ENCODE assay signal across 8 mouse cellular contexts in genomic region chr19:42519760-42520159, GRCm38 (mm10). TPM values are rescaled to one million over a fixed set of nuclear protein-coding genes. Genes with fewer than 3 reads are reported as not detected.
A peak's percentile ranks its signal among the peaks of the same experiment; 100 is the strongest.
DNase-seq lines count a peak whose midpoint lies in the region; ATAC-seq and TF ChIP-seq lines count a peak whose summit lies in the region.

No protein-coding gene starts in this region.

- peaks cover 8% of the 10 kb centered on the region; the same call in 1 of the 2 replicates for H3K4me1 ChIP-seq in hindbrain, postnatal 0 days (ENCODE audit: insufficient read depth, low read length)
- peaks cover 7% of the 10 kb centered on the region; the same call in 1 of the 2 replicates for H3K4me1 ChIP-seq in neural tube, embryonic 12.5 days

- no peaks in the 10 kb centered on the region for H3K36me3 ChIP-seq in hindbrain, postnatal 0 days (ENCODE audit: insufficient read depth, low read length)
- no peaks in the 10 kb centered on the region for H3K36me3 ChIP-seq in neural tube, embryonic 12.5 days

- H3K4me3 ChIP-seq in hindbrain, postnatal 0 days (ENCODE audit: low read length) = peak overlapping the region; percentile 93
- peak overlapping the region; percentile 91; the same call in 1 of the 2 replicates for H3K4me3 ChIP-seq in neural tube, embryonic 12.5 days

- ATAC-seq in hindbrain, postnatal 0 days = no peak
- no peak for ATAC-seq in neural tube, embryonic 12.5 days (ENCODE audit: low FRiP score, low read depth)
- no peak for ATAC-seq in activated CD4-positive, CD25-positive, alpha-beta regulatory T cell, adult 4 months

- no peak for TF ChIP-seq CTCF in hindbrain, postnatal 0 days (IDR thresholded peaks at IDR 0.05; ENCODE audit: low read depth)

- DNase-seq in embryo, embryonic 10 days (ENCODE audit: low spot score) = peak; percentile 20
- no peak for DNase-seq in embryo, embryonic 10.5 days (ENCODE audit: low spot score)
- DNase-seq in thymus, postnatal 14 days = peak; percentile 10
- DNase-seq in thymus, postnatal 25 days = no peak
- DNase-seq in hindbrain, postnatal 0 days (ENCODE audit: low spot score) = peak; percentile 4
- no peak for DNase-seq in gastrocnemius, postnatal 25 days

- H3K9ac ChIP-seq in hindbrain, postnatal 0 days (replicated peaks; ENCODE audit: low read length) = 0 out of 2 replicates have a peak overlapping the region, but pooled peaks have one; percentile 74
- no peak overlapping the region for H3K9ac ChIP-seq in neural tube, embryonic 12.5 days

- WGBS in hindbrain, postnatal 0 days = 33% methylated on average over 9 of the region's 9 CpGs
- WGBS in neural tube, embryonic 12.5 days = 51% methylated on average over 9 of the region's 9 CpGs

- no peak overlapping the region for H3K27ac ChIP-seq in hindbrain, postnatal 0 days
- no peak overlapping the region for H3K27ac ChIP-seq in neural tube, embryonic 12.5 days

- no peaks in the 10 kb centered on the region for H3K27me3 ChIP-seq in hindbrain, postnatal 0 days (ENCODE audit: insufficient read depth, low read length)
- no peaks in the 10 kb centered on the region for H3K27me3 ChIP-seq in neural tube, embryonic 12.5 days (replicated peaks)

- no peaks in the 10 kb centered on the region for H3K9me3 ChIP-seq in hindbrain, postnatal 0 days (ENCODE audit: low read length)
- no peaks in the 10 kb centered on the region for H3K9me3 ChIP-seq in neural tube, embryonic 12.5 days

- peak overlapping the region; percentile 80 for H3K4me2 ChIP-seq in hindbrain, postnatal 0 days (ENCODE audit: low read depth, low read length)
- peak overlapping the region; percentile 82 for H3K4me2 ChIP-seq in neural tube, embryonic 12.5 days (replicated peaks)

RNA-seq across cellular contexts. Expression of gene R3hcc1l, which starts 1.2 kb away (rescaled TPM):
- total RNA-seq in hindbrain, postnatal 0 days (2014; rRNA removed) = 7.2 and 8.1 TPM in 2 replicates
- 8.8 and 10.5 TPM in 2 replicates for polyA plus RNA-seq in hindbrain, postnatal 0 days (2015; fragmentation: Nextera tagmentation; extraction: Ambion mirVana)
- 19.0 and 22.5 TPM in 2 replicates for polyA plus RNA-seq in neural tube, embryonic 12.5 days (2016; fragmentation: Nextera tagmentation; extraction: Ambion mirVana)
- 1 to 10 TPM; 8.5 to 9.6 TPM for total RNA-seq in gastrocnemius, postnatal 25 days (2021)
- 10 to 100 TPM; 28.0 to 35.7 TPM for polyA plus RNA-seq in activated CD4-positive, CD25-positive, alpha-beta regulatory T cell, adult 4 months (2017; shearing (Covaris generic))

Comparison
In these comparisons a context has a peak if more than half of its experiments do, and no peak if none do; other contexts are left out.
1. DNase-seq: peak in embryo, embryonic 10 days (single experiment), thymus, postnatal 14 days (single experiment) and hindbrain, postnatal 0 days (single experiment); none in embryo, embryonic 10.5 days (single experiment), thymus, postnatal 25 days (single experiment) and gastrocnemius, postnatal 25 days (single experiment).